Mouse (Mus musculus) limb, embryonic 12.5 days (tissue): ENCODE data around the gene Pgs1. TPM values are rescaled to one million over a fixed set of nuclear protein-coding genes. Genes with fewer than 3 reads are reported as not detected.

Experiments used
- ATAC-seq: fragments of 200-750 bp; cut with Nextera tagmentation; 2 replicates; pipeline ENCODE4 v1.8.0; 2017; ENCODE audit warnings: low read depth, moderate TSS enrichment; ENCODE audit not compliant: insufficient number of reproducible peaks, insufficient read depth, low FRiP score, low TSS enrichment
- H3K27ac ChIP-seq: fragments of 300-500 bp; sonication (generic); 2 replicates; pipeline ENCODE4 v1.5.1; 2016; ENCODE audit warnings: mild to moderate bottlenecking, moderate library complexity
- H3K27me3 ChIP-seq: fragments of 300-500 bp; sonication (generic); 2 replicates; pipeline ENCODE4 v1.6.1; 2016; ENCODE audit warnings: mild to moderate bottlenecking, moderate library complexity
- H3K36me3 ChIP-seq: fragments of 300-500 bp; sonication (generic); 2 replicates; pipeline ENCODE4 v1.6.1; 2016; ENCODE audit warnings: mild to moderate bottlenecking, moderate library complexity
- H3K4me1 ChIP-seq: fragments of 300-500 bp; sonication (generic); replicated peaks from 2 replicates; pipeline ENCODE4 v1.6.1; 2016
- H3K4me2 ChIP-seq: fragments of 300-500 bp; sonication (generic); 2 replicates; pipeline ENCODE4 v1.6.1; 2016; ENCODE audit warnings: mild to moderate bottlenecking, moderate library complexity
- H3K4me3 ChIP-seq: fragments of 300-500 bp; sonication (generic); replicated peaks from 2 replicates; pipeline ENCODE4 v1.5.1; 2016; ENCODE audit warnings: mild to moderate bottlenecking
- H3K9ac ChIP-seq: fragments of 300-500 bp; sonication (generic); replicated peaks from 2 replicates; pipeline ENCODE4 v1.6.1; 2016; ENCODE audit warnings: mild to moderate bottlenecking, moderate library complexity
- H3K9me3 ChIP-seq: fragments of 300-500 bp; sonication (generic); 2 replicates; pipeline ENCODE4 v1.6.1; 2016; ENCODE audit warnings: mild to moderate bottlenecking, moderate library complexity
- WGBS: fragments of 180-500 bp; shearing (Covaris S2); methylation state at CpG from one replicate; pipeline ENCODE4 v1.1.7; 2016; 5-methylcytosine and 5-hydroxymethylcytosine counted together
- polyA plus RNA-seq: library from polyadenylated mRNA; unstranded; fragments of >200 nt; fragmentation: Nextera tagmentation; extraction: Ambion mirVana; gene quantifications from 2 replicates; pipeline ENCODE4 v1.2.1, GENCODE M21; 2016

The Pgs1 gene
- polyA plus RNA-seq, 1 experiment from 2014 or later: 43.1 TPM

DNA sequence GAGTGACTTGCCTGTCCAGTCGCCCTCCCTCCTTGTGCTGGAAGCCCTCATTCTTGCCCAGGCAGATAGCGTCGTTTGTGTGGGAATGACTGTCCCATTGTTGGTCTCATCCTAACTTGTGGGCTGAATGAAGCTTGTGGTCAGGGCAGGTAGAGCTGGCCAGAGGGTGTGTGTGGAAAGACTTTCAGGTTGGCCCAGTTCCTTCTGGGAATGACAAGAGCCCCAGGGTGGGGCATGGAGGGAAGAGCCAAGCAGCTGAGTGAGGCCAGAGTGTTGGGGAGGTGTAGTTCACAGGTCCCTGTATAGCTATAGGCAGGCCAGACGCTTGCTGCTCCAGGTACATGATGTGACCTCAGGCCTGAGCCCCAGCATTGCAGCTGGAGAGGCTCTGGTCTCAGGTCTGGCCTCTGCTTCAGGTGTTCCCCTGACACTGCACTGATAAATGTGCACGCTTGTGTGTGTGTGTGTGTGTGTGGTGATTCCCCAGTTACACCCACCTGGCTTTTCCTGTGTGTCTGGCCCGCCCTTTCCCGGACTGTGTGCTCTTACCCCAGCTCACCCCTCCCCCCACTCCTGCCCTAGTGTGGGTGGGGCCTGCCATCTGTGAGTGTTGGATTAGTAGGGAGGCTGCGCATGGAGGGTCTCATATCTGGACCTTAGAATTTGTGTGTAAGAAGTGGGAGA lies 21.5 kb downstream of the Pgs1 start:
- Histone ChIP-seq H3K9ac (no peak overlapping the region), H3K36me3 (peaks cover 67% of the 10 kb centered on the region), H3K4me2 (no peak overlapping the region), H3K4me1 (peaks cover 31% of the 10 kb centered on the region), H3K9me3 (no peaks in the 10 kb centered on the region), H3K27me3 (no peaks in the 10 kb centered on the region), H3K4me3 (no peak overlapping the region), H3K27ac (0 out of 2 replicates have a peak overlapping the region, but pooled peaks have one; percentile 41)
- WGBS: 60% methylated on average over 8 of the region's 8 CpGs
- ATAC-seq: no peak

DNA sequence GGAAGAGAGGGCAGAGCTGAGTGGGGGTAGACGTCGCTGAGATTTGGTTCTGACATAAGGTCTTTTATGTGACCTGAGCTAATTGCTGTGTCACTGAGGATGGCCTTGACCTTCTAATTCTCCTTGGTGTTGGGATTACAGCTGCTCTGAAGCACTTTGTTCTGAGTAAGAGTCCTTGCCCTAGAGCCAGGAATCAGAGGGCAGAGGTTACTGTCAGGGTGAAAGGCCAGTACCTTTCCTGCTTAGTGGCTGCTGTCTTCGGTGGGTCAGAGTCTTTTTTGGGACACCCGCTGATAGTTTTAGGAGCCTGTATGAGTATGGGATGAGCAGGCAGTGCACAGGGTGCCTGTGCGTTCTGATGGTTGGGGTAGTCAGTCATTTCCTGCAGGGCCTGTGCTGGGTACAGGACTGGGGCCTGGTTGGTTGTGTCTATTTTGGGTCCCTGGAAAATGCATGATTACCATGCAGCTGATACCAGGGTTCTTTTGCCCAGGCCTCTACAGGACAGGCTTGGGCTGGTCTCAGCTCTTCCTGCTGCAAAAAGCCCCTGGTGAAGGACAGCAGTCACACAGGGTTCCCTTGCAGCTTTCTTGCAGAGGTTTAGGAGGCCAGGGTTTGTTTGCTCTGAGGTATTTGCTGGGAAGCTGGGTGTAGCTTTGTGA lies 22.2 kb downstream of the Pgs1 start:
- peaks cover 31% of the 10 kb centered on the region for H3K4me1 ChIP-seq
- H3K27ac ChIP-seq: 0 out of 2 replicates have a peak overlapping the region, but pooled peaks have one; percentile 41
- WGBS: 67% methylated on average over 5 of the region's 5 CpGs
- H3K9ac ChIP-seq: 0 out of 2 replicates have a peak overlapping the region, but pooled peaks have one; percentile 27
- no peak overlapping the region for H3K4me2 ChIP-seq
- no peak for ATAC-seq
- no peaks in the 10 kb centered on the region for H3K9me3 ChIP-seq
- H3K36me3 ChIP-seq: peaks cover 62% of the 10 kb centered on the region
- no peaks in the 10 kb centered on the region for H3K27me3 ChIP-seq
- H3K4me3 ChIP-seq: no peak overlapping the region

- no peak overlapping the region for H3K4me3 ChIP-seq
- H3K36me3 ChIP-seq: peaks cover 57% of the 10 kb centered on the region
- H3K9ac ChIP-seq: peak overlapping the region; percentile 27; the same call in 1 of the 2 replicates
- H3K27ac ChIP-seq: 0 out of 2 replicates have a peak overlapping the region, but pooled peaks have one; percentile 59
- H3K4me1 ChIP-seq: peaks cover 31% of the 10 kb centered on the region
- no peak overlapping the region for H3K4me2 ChIP-seq
- no peak for ATAC-seq
- WGBS: 84% methylated on average over 8 of the region's 8 CpGs
- no peaks in the 10 kb centered on the region for H3K27me3 ChIP-seq
- H3K9me3 ChIP-seq: no peaks in the 10 kb centered on the region
These were observed 22.8 kb downstream of the Pgs1 start for GRCm38 (mm10) chr11:118008843-118009242.

GRCm38 (mm10) chr11:118009865-118010571 lies 23.9 kb downstream of the Pgs1 start:
- H3K36me3 ChIP-seq: peaks cover 57% of the 10 kb centered on the region
- no peak overlapping the region for H3K9ac ChIP-seq
- H3K4me3 ChIP-seq: no peak overlapping the region
- H3K4me1 ChIP-seq: peaks cover 33% of the 10 kb centered on the region
- 0 out of 2 replicates have a peak overlapping the region, but pooled peaks have one; percentile 59 for H3K27ac ChIP-seq
- no peaks in the 10 kb centered on the region for H3K9me3 ChIP-seq
- H3K27me3 ChIP-seq: no peaks in the 10 kb centered on the region
- ATAC-seq: no peak
- 47% methylated on average over 4 of the region's 4 CpGs for WGBS
- no peak overlapping the region for H3K4me2 ChIP-seq

DNA sequence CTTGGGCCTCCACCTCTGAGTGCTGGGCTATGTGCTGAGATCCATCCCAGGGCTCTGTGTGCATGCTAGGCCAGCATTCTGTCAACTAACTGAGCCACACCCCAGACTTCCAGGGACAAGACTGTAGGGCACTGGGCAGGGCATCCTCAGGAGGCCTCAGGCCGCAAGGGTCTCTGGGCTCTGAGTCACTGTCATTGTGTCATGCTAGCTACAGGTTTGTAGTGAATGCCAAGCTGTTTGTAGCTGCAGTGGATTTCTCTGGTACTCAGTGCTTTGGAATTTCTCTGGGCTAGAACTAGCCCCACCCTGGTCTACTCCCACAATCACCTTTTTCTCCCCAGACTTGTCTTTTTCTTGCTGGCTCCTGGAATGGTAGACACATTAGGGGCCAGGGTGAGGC lies 26.5 kb downstream of the Pgs1 start:
- peaks cover 29% of the 10 kb centered on the region for H3K4me1 ChIP-seq
- H3K9me3 ChIP-seq: no peaks in the 10 kb centered on the region
- no peak overlapping the region for H3K4me3 ChIP-seq
- H3K27me3 ChIP-seq: no peaks in the 10 kb centered on the region
- no peak overlapping the region for H3K9ac ChIP-seq
- ATAC-seq: no peak
- WGBS: 86% methylated on average over 1 of the region's 1 CpGs
- no peak overlapping the region for H3K4me2 ChIP-seq
- H3K27ac ChIP-seq: no peak overlapping the region
- peaks cover 52% of the 10 kb centered on the region for H3K36me3 ChIP-seq

- peaks cover 21% of the 10 kb centered on the region for H3K4me1 ChIP-seq
- H3K4me2 ChIP-seq: no peak overlapping the region
- peaks cover 59% of the 10 kb centered on the region for H3K36me3 ChIP-seq
- no peaks in the 10 kb centered on the region for H3K27me3 ChIP-seq
- ATAC-seq: no peak
- no peak overlapping the region for H3K9ac ChIP-seq
- H3K9me3 ChIP-seq: no peaks in the 10 kb centered on the region
- H3K4me3 ChIP-seq: no peak overlapping the region
- WGBS: 70% methylated on average over 2 of the region's 2 CpGs
- no peak overlapping the region for H3K27ac ChIP-seq
These were observed 27.2 kb downstream of the Pgs1 start for GRCm38 (mm10) chr11:118013339-118013738.

DNA sequence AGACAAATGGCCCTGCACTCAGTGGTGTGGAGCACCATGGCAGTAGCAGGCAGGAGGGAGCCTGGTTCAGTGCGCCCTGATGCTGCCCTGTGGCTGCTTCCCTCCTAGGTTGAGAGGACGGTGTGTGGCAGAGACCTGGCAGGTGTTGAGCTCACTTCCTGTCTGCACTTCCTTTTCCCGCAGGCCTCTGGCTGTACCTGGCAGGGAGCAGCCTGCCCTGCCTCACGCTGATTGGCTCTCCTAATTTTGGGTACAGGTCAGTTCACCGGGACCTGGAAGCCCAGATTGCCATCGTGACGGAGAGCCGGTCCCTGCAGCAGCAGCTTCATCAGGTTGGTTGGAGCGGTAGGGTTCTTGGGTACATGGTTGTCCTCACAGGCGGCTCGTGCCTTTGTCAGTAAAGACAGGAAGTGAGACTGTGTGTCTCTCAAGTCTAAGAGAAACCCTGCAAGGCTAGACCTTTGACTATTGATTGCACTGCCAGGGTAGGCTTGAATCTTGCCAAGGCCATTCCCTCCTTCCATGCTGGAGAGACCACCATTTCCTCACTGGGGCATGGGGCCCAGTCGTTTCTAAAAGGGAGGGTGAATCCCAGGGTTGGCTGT lies 28.4 kb downstream of the Pgs1 start:
- 82% methylated on average over 12 of the region's 12 CpGs for WGBS
- H3K36me3 ChIP-seq: peaks cover 61% of the 10 kb centered on the region
- no peaks in the 10 kb centered on the region for H3K27me3 ChIP-seq
- no peak overlapping the region for H3K27ac ChIP-seq
- no peak for ATAC-seq
- no peak overlapping the region for H3K9ac ChIP-seq
- H3K4me2 ChIP-seq: no peak overlapping the region
- no peak overlapping the region for H3K4me3 ChIP-seq
- H3K4me1 ChIP-seq: peaks cover 10% of the 10 kb centered on the region
- no peaks in the 10 kb centered on the region for H3K9me3 ChIP-seq

DNA sequence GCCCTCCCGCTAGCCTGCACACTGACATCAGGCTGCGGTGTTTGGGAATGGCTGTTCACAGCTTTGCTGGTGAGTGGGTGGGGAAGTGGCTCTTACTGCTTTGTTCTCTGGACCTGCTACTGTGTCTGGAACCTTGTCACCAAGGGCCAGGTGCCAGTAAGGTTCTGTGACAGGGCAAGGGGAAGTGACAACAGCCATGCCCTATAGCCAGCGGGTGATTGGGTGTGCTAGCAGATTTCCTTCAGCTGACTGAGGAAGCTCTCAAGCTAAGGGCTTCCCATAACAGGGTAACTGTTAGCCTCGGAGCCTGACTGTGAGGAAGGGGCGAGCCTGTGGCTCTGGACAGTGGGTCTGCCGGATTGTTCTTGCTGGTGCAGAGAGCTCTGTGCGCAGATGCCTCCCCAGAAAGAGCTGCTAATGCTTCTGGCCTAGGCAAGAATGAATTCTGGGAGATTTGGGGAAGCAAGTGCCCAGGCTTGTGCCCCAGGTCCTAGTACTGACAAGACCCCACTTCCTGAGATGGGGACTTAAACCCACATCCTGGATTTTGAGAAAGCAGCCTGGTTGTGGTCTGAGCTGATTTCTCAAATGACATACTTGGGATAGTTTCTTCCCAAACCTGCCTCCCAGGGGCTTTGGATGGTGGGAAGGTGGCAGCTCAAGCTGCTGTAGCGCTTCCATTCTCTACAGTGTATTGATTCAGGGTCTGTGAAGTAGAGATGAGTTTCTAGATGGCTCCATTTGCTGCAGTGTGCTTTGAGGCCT lies 29.5 kb downstream of the Pgs1 start:
- Histone ChIP-seq H3K36me3 (peaks cover 67% of the 10 kb centered on the region), H3K9me3 (no peaks in the 10 kb centered on the region), H3K9ac (no peak overlapping the region), H3K4me1 (0 out of 2 replicates have a peak, but pooled peaks cover 2% of the 10 kb centered on the region), H3K27ac (0 out of 2 replicates have a peak overlapping the region, but pooled peaks have one; percentile 12), H3K4me2 (no peak overlapping the region), H3K27me3 (no peaks in the 10 kb centered on the region), H3K4me3 (no peak overlapping the region)
- 91% methylated on average over 8 of the region's 8 CpGs for WGBS
- no peak for ATAC-seq

- H3K27ac ChIP-seq: no peak overlapping the region
- 0 out of 2 replicates have a peak, but pooled peaks cover 2% of the 10 kb centered on the region for H3K4me1 ChIP-seq
- H3K4me3 ChIP-seq: no peak overlapping the region
- H3K27me3 ChIP-seq: no peaks in the 10 kb centered on the region
- 96% methylated on average over 4 of the region's 4 CpGs for WGBS
- no peak for ATAC-seq
- H3K4me2 ChIP-seq: no peak overlapping the region
- H3K9ac ChIP-seq: no peak overlapping the region
- H3K36me3 ChIP-seq: peaks cover 84% of the 10 kb centered on the region
- no peaks in the 10 kb centered on the region for H3K9me3 ChIP-seq
These were observed 32.2 kb downstream of the Pgs1 start for GRCm38 (mm10) chr11:118018328-118018727.

GRCm38 (mm10) chr11:118021806-118022205 lies 35.7 kb downstream of the Pgs1 start:
- no peak overlapping the region for H3K27ac ChIP-seq
- peaks cover 93% of the 10 kb centered on the region for H3K36me3 ChIP-seq
- 55% methylated on average over 1 of the region's 1 CpGs for WGBS
- H3K9ac ChIP-seq: no peak overlapping the region
- no peak overlapping the region for H3K4me2 ChIP-seq
- H3K4me1 ChIP-seq: no peaks in the 10 kb centered on the region
- H3K9me3 ChIP-seq: no peaks in the 10 kb centered on the region
- no peak for ATAC-seq
- H3K4me3 ChIP-seq: no peak overlapping the region
- H3K27me3 ChIP-seq: no peaks in the 10 kb centered on the region
